Mouse (Mus musculus): ENCODE results near the gene Trabd.

The Trabd gene

DNA sequence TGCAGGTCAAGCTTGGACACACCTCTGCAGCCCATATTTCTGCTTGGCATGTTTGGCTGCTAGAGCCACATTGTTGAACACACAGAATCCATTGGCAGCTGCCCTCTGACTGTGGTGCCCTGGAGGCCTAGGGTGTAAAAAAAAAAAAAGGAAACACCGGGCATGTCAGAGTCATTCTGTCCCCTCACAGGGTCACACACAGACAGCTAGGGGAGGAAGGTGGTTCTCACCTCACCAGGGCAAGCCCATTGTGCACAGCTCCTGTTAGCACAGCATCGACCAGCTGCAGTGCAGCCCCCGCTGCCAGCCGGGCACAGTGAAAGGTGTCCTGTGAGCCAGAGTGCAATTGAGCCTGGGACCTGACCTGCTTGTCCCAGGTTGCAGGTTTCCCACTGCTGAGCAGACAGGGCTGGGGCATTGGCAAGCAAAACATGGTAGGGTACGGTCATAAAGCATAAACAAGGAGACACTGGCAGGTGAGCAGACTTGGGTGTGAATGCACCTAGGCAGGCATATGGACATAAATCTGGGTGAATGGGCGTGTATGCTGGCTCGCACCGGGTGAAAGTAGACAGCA, 52.5 kb downstream of the Trabd start:
- no peak for DNase-seq (ENCODE audit: low read depth)

DNA sequence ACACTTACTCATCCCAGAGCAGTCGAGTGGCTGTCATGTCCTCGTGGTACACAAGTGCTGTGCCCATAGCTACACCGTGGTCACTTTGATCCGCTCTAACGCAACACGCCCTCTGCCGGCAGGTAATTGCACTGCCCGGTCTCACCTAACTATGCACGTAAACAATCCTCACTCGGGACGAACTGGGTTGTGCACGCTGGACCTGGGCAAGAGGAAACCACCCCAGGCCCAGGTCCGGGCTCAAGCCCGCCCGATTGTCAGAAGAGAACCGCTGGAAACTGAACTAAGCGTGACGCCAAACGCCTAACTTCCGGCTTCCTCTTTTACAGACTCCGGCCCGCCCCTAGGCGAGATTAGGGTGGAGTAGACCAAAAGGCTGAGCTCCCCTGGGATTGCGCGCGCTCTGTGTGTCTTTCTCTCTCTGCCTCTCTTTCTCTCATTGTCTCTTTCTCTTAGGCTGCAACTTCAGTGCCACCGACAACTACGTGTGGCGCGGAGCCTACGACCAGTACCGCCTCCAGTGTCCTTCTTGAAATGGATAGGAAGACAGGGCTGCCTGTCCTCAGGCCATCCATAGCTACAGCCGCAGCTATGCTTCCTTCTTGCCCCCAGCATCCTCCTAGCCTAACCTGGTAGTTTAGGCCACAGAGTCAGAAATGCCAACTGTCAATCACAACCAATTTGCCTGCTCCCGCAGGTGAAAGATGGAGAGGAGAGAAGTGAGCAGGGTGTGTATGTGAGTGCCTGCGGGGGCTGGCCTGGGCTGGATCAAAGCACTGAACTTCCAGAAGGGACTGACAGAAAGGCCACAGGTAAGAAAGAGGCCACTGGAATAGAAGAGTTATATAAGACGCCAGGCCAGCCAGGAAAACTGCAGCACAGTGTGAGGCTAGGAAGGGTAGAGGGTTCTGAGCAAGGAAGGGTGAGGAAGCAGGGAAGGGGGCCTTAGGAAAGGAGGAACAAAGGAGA, 53.7 kb downstream of the Trabd start, which contains the start of gene Hdac10:
Hdac10 (minus strand) TSS at position 319 of the 969 bp plus-strand sequence.
- DNase-seq (ENCODE audit: low read depth), result peak; percentile 59

DNA sequence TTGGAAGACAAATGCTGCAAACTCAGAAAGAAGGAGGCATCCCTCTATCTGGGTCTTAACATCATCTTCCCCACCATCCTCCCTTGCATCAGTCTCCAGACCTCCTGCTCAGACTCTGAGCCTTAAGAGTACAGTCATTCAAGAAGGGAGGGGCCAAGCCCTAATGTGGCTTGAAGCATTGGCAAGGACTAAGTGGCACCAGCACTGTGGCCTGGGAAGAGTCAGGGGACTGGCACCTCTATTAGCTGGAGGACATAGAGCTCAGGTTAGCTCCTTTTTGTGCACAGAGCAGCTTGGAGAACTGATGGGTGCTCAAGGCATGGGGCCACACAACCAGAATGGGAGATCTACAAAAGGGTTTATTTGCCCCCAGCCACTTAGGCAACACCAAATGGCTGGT, 55.3 kb downstream of the Trabd start:
- no peak for DNase-seq (ENCODE audit: low read depth)

DNA sequence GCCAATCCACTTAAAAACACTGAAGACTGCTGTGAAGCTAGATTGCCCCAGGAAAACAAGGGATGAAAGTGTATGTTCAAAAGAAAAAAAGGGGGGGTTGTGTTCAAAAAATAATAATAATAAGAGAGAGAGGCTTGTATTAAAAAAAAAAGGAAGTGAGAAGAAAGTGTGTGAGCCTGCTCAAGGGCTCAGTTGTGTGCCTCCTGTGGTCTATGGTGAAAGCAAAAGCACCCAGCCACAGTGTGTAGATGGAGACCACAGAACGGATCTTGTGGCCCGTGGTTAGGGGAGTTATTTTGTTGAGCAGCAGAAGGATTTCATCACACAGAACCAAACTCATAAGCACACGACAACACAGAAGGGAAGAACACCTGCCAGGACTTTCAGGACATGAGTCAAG, 56.4 kb downstream of the Trabd start:
- DNase-seq (ENCODE audit: low read depth), result no peak

Data from fibroblast of lung, adult 2 months (primary cell).